Mouse (Mus musculus) heart, postnatal 0 days (tissue): ENCODE data around the gene Ccdc34. TPM values are rescaled to one million over a fixed set of nuclear protein-coding genes. Genes with fewer than 3 reads are reported as not detected.
"Not testable (repeated sequence)": the region's sequence is repeated elsewhere in the genome, so short reads cannot be mapped to it uniquely, and the experiment has no call there.

Source experiments
- ATAC-seq: fragments of 200-750 bp; cut with Nextera tagmentation; 2 replicates; pipeline ENCODE4 v1.8.0; 2017; ENCODE audit warnings: low read depth, moderate number of reproducible peaks, moderate library complexity; ENCODE audit not compliant: insufficient read depth
- DNase-seq: peaks from one replicate; pipeline ENCODE4 v3.0.0-alpha.2; 2016; ENCODE audit warnings: low spot score
- H3K27ac ChIP-seq: fragments of 300-500 bp; sonication (generic); 2 replicates; pipeline ENCODE4 v1.5.1; 2014; ENCODE audit warnings: low read depth, mild to moderate bottlenecking
- H3K27me3 ChIP-seq: fragments of 300-500 bp; sonication (generic); 2 replicates; pipeline ENCODE4 v1.6.1; 2014; ENCODE audit warnings: low read length, mixed read lengths; ENCODE audit not compliant: control insufficient read depth, insufficient read depth
- H3K36me3 ChIP-seq: fragments of 300-500 bp; sonication (generic); replicated peaks from 2 replicates; pipeline ENCODE4 v1.6.1; 2014; ENCODE audit warnings: low read length, mixed read lengths; ENCODE audit not compliant: control insufficient read depth, insufficient read depth
- H3K4me1 ChIP-seq: fragments of 300-500 bp; sonication (generic); 2 replicates; pipeline ENCODE4 v1.6.1; 2014; ENCODE audit warnings: antibody characterized with exemption; ENCODE audit not compliant: control insufficient read depth, insufficient read depth
- H3K4me2 ChIP-seq: fragments of 300-500 bp; sonication (generic); 2 replicates; pipeline ENCODE4 v1.6.1; 2014; ENCODE audit warnings: low read depth, mild to moderate bottlenecking, low read length, moderate library complexity
- H3K4me3 ChIP-seq: fragments of 300-500 bp; sonication (generic); 2 replicates; pipeline ENCODE4 v1.5.1; 2014; ENCODE audit warnings: low read depth, low read length
- H3K9ac ChIP-seq: fragments of 300-500 bp; sonication (generic); replicated peaks from 2 replicates; pipeline ENCODE4 v1.6.1; 2014; ENCODE audit warnings: low read depth, low read length, mixed read lengths
- H3K9me3 ChIP-seq: fragments of 300-500 bp; sonication (generic); replicated peaks from 2 replicates; pipeline ENCODE4 v1.6.1; 2016; ENCODE audit warnings: low read length; ENCODE audit not compliant: control insufficient read depth
- CTCF ChIP-seq: IDR thresholded peaks from 2 replicates; pipeline ENCODE4 v1.5.1; 2016; ENCODE audit warnings: antibody characterized with exemption, control low read depth, low read depth
- EP300 ChIP-seq: IDR thresholded peaks from 2 replicates; pipeline ENCODE4 v1.6.1; 2016; ENCODE audit warnings: antibody characterized with exemption, low read depth
- WGBS: fragments of 180-500 bp; shearing (Covaris S2); extraction: QIAGEN DNeasy Blood & Tissue Kit; methylation state at CpG from one replicate; pipeline ENCODE4 v1.1.7; 2014; 5-methylcytosine and 5-hydroxymethylcytosine counted together
- polyA plus RNA-seq: library from polyadenylated mRNA; unstranded; fragments of >200 nt; fragmentation: Nextera tagmentation; extraction: Ambion mirVana; gene quantifications from 2 replicates; pipeline ENCODE4 v1.2.1, GENCODE M21; 2015
- total RNA-seq: library from RNA; depleted of rRNA; stranded (reverse); fragments of >200 nt; gene quantifications from 2 replicates; pipeline ENCODE4 v1.2.3, GENCODE M21; 2014; ENCODE audit warnings: low replicate concordance

Ccdc34 gene
- total and polyA plus RNA-seq, 2 experiments from 2014 or later, result 6.9 to 16.5 TPM

DNA sequence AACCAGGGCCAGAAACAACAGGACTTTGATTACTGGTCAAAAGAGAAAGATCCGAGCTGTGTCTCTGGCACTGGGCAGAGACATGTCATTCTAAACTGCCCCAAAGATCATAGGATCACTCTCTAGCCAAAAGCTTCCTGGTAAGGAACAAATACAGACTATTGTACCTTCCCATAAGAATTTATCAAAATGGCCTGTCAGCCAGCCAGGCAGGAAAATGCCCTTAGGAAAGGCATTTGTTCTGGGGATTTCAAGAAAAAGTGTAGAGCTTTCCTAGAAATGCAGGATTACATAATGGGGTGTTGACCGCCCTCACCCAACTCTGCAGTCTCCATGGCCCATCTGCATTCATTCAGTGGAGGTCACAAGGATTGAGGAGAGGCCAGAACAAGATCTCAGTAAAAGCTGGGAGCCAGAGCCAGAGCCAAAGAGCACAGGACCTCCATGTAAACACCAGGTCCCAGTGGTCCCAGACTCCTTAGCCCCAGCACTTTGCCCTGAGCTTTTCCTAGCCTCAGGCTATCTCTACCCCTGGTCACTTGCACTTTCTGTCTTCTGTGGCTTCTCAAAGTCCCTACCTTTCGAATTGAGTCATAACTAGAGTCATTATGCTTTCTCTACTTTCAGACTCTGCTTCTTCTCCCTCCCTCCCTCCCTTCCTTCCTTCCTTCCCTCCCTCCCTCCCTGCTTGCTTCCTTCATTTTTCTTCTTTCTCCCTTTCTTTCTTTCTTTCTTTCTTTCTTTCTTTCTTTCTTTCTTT lies 115.9 kb downstream of the Ccdc34 start:
- ATAC-seq (no peak), DNase-seq (no peak)
- Histone ChIP-seq H3K4me1 (no peaks in the 10 kb centered on the region), H3K27ac (no peak overlapping the region), H3K27me3 (no peaks in the 10 kb centered on the region), H3K9ac (no peak overlapping the region), H3K4me3 (no peak overlapping the region), H3K4me2 (no peak overlapping the region), H3K36me3 (no peaks in the 10 kb centered on the region), H3K9me3 (no peaks in the 10 kb centered on the region)
- TF ChIP-seq CTCF (no peak), EP300 (no peak)
- 70% methylated on average over 3 of the region's 3 CpGs for WGBS

DNA sequence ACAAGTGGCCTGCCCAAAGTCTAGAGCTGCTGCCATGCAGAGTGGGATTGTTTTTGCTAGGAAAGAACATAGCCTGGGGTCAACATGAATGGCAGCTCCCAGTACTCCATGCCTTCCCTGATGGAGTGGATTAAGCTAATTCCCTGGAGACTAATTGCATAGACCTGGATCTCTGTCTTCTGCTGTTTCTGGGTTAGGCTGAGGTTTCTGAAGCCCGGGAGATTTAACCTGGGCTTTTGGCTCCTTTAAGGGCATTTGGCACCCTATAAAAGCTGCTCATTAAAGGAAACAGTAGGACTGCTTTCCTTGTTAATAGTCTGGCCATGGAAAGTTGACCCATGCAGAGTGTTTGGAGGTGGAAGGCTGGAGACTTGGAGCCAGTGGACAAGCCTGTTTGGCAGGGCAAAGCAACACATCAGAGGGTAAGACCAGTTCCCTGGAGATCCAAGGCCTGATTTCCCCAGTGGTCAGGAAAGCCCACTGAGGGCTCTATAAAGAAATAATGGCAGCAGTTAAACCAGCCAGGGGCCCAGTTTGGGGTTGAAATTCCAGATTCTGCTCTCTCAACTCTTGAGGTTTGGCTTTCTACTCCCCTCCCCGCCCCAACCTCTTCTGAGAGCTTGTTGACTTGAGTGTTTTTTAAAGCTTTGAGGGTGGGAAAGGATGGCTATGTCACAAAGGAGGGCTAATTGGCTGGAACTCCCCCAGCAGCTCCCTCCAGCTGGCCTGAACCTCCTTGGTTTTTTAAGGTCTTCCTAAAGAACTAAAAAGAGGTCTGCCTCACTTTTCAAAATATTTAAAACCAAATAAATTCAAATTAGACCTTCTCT lies 117.4 kb downstream of the Ccdc34 start:
- no peak for TF ChIP-seq EP300
- TF ChIP-seq CTCF, result no peak
- no peaks in the 10 kb centered on the region for H3K27me3 ChIP-seq
- no peak for DNase-seq
- no peaks in the 10 kb centered on the region for H3K9me3 ChIP-seq
- no peak for ATAC-seq
- no peak overlapping the region for H3K27ac ChIP-seq
- no peak overlapping the region for H3K4me2 ChIP-seq
- H3K9ac ChIP-seq, result no peak overlapping the region
- H3K4me3 ChIP-seq, result no peak overlapping the region
- H3K4me1 ChIP-seq, result no peaks in the 10 kb centered on the region
- no peaks in the 10 kb centered on the region for H3K36me3 ChIP-seq
- WGBS, result 67% methylated on average over 2 of the region's 2 CpGs

DNA sequence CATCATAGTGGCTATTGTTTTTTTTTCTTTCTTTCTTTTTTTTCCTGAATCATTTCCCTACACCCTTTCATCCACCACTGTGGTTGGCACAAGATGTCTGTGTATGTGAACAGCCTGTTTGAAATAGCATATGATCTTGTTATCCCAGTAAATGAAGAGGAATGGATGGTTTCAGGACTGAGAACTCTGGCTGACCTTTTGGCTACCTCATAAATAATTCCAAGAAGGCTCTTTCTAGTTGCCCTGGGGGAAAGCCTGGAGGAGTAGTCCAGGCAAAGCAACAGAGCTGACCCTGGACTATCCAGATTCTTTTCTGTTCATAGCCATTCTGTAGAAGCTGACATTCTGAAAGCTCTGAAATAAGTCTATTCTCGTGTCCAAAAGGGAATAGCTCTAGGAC lies 119.7 kb downstream of the Ccdc34 start:
- WGBS, result 77% methylated on average over 1 of the region's 1 CpGs
- DNase-seq, result no peak

DNA sequence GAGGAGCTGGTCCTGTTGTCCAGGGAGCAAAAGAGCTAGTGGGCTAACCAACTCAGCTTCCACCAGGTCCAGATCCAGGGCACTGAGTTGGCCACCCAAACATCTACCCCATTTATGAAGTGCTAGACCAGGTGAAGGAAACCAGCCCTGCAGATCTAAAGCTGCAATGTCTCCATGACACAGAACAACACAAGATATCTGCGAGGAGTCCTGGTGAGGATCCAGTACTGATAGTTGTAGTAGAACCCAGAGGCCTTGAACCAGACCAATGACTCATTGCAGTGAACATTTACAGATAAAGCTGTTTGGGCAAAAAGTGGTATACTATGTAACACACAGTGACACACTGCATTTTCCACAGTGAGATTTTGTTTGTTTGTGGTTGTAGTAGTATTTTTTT lies 120.5 kb downstream of the Ccdc34 start:
- H3K27ac ChIP-seq, result no peak overlapping the region
- no peak overlapping the region for H3K9ac ChIP-seq
- 76% methylated on average over 1 of the region's 1 CpGs for WGBS
- ATAC-seq (no peak), DNase-seq (no peak)
- TF ChIP-seq CTCF, result no peak
- no peak overlapping the region for H3K4me3 ChIP-seq
- H3K4me1 ChIP-seq, result no peaks in the 10 kb centered on the region
- no peaks in the 10 kb centered on the region for H3K9me3 ChIP-seq
- no peak overlapping the region for H3K4me2 ChIP-seq
- no peaks in the 10 kb centered on the region for H3K27me3 ChIP-seq
- H3K36me3 ChIP-seq, result no peaks in the 10 kb centered on the region

More for the DNA sequence above, 119.7 kb downstream of the Ccdc34 start:
- Histone ChIP-seq H3K27me3 (no peaks in the 10 kb centered on the region), H3K4me1 (no peaks in the 10 kb centered on the region), H3K36me3 (no peaks in the 10 kb centered on the region), H3K4me3 (no peak overlapping the region), H3K9me3 (no peaks in the 10 kb centered on the region), H3K4me2 (no peak overlapping the region), H3K27ac (no peak overlapping the region), H3K9ac (no peak overlapping the region)
- no peak for ATAC-seq
- TF ChIP-seq CTCF (no peak), EP300 (no peak)

DNA sequence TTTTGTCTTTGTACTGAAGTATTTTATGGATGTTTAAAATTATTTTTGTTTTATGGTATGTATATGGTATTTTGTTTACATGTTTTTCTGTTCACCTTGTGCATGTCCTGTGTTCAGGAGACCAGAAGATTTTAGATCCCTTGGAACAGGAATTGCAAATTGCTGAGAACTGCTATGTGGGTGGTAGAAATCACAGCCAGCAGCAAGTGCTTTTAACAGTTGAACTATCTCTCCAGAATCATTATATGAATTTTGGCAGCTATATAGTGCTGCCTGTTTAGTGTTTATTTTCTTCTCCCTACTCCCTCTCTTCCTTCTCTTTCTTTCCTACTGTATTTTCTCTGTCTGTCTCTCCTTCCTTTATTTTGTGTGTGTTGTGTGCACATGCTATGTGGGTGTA lies 130.4 kb downstream of the Ccdc34 start:
- not testable (repeated sequence) for H3K36me3 ChIP-seq, DNase-seq, H3K9me3 ChIP-seq, H3K27me3 ChIP-seq, H3K4me3 ChIP-seq, H3K27ac ChIP-seq, H3K4me1 ChIP-seq, H3K9ac ChIP-seq, H3K4me2 ChIP-seq, ATAC-seq

DNA sequence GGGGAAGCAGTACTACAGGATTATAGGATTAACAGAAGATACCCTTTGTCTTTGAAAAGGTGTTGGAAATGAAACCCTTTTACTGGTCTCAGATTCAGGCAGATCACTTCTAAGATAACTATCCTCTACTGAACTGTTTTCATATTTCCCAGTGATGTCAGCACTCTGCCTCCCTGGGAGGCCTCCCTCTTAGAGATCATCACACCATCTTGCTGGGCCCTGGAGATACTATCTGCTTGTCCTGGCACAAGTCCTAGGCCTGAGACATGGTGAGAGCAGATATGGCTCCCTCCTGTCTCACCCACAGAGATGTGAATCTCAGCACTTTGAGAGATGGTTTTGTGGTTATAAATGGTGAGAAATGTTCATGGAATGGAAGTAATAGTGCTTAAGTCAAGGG lies 131.6 kb downstream of the Ccdc34 start:
- ATAC-seq (no peak), DNase-seq (no peak)
- no peaks in the 10 kb centered on the region for H3K36me3 ChIP-seq
- no peak overlapping the region for H3K9ac ChIP-seq
- no peak overlapping the region for H3K27ac ChIP-seq
- H3K27me3 ChIP-seq, result no peaks in the 10 kb centered on the region
- no peak overlapping the region for H3K4me3 ChIP-seq
- H3K4me2 ChIP-seq, result no peak overlapping the region
- H3K4me1 ChIP-seq, result no peaks in the 10 kb centered on the region
- no peaks in the 10 kb centered on the region for H3K9me3 ChIP-seq
- TF ChIP-seq EP300 (no peak), CTCF (no peak)
